Mouse (Mus musculus) embryonic fibroblast, embryonic 13.5 days (primary cell): Measurements from ENCODE around the gene Slc9a2.
"Not testable (repeated sequence)": the region's sequence is repeated elsewhere in the genome, so short reads cannot be mapped to it uniquely, and the experiment has no call there.

ENCODE experiments used
- CTCF ChIP-seq: IDR thresholded peaks from 2 replicates; pipeline ENCODE4 v1.5.1; 2011; ENCODE audit warnings: mild to moderate bottlenecking, control low read depth, low read length, moderate library complexity, borderline replicate concordance; ENCODE audit not compliant: insufficient read depth
- POLR2A ChIP-seq: IDR thresholded peaks from 2 replicates; pipeline ENCODE4 v1.6.1; 2011; ENCODE audit warnings: low read depth, mild to moderate bottlenecking, control low read depth, low read length, moderate library complexity

DNA sequence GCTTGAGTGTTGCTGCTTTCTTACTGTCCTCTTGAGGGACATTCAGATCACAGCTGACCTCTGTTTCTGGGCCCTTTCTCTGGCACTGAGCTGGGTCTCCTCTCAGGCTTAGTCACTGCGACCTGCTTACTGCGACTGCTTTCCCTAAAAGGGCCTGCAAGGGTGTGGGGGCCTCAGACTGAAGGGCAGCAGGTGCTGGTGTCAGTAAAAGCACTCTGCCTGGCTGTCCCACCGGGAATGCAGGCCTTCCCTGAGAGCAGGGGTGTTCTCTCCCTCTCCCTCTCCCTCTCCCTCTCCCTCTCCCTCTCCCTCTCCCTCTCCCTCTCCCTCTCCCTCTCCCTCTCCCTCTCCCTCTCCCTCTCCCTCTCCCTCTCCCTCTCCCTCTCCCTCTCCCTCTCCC is 12.9 kb upstream of the Slc9a2 start:
- not testable (repeated sequence) for TF ChIP-seq CTCF, POLR2A
